Mouse (Mus musculus) G1E (cell line): Measurements from ENCODE around the gene Vmn1r41. TPM values are rescaled to one million over a fixed set of nuclear protein-coding genes. Genes with fewer than 3 reads are reported as not detected.

Experiments
- ATAC-seq: 2 replicates; pipeline ENCODE4 v1.8.0; 2016; ENCODE audit warnings: mild to moderate bottlenecking; ENCODE audit not compliant: insufficient number of reproducible peaks, poor library complexity, low FRiP score, severe bottlenecking; ENCODE audit errors: extremely low read depth
- DNase-seq: peaks from one replicate; pipeline ENCODE4 v3.0.0; 2012; ENCODE audit warnings: low spot score
- H3K27me3 ChIP-seq: 2 replicates; pipeline ENCODE4 v1.6.1; 2012; ENCODE audit warnings: mild to moderate bottlenecking, low read length, inconsistent platforms; ENCODE audit not compliant: insufficient read depth
- H3K36me3 ChIP-seq: replicated peaks from 2 replicates; pipeline ENCODE3; 2012; ENCODE audit warnings: mild to moderate bottlenecking, inconsistent platforms
- H3K4me1 ChIP-seq: 2 replicates; pipeline ENCODE4 v1.6.1; 2012; ENCODE audit warnings: low read depth, low read length, inconsistent platforms, mixed read lengths; ENCODE audit not compliant: insufficient read depth
- H3K4me3 ChIP-seq: 2 replicates; pipeline ENCODE4 v1.5.1; 2012; ENCODE audit warnings: low read depth, mild to moderate bottlenecking, inconsistent platforms, low read length, moderate library complexity, mixed read lengths
- H3K9me3 ChIP-seq: replicated peaks from 2 replicates; pipeline ENCODE4 v1.6.1; 2012; ENCODE audit warnings: inconsistent platforms
- CTCF ChIP-seq: IDR thresholded peaks from 2 replicates; pipeline ENCODE4 v1.5.1; 2012; ENCODE audit warnings: low read depth, low read length, inconsistent platforms, mixed read lengths
- GATA1 ChIP-seq: IDR thresholded peaks from 2 replicates; pipeline ENCODE4 v1.6.1; 2012; ENCODE audit warnings: borderline replicate concordance, low read length, inconsistent platforms, mixed read lengths
- GATA2 ChIP-seq: IDR thresholded peaks from 2 replicates; pipeline ENCODE4 v1.6.1; 2012; ENCODE audit warnings: low read depth, low read length, inconsistent platforms, borderline replicate concordance
- POLR2AphosphoS5 ChIP-seq: IDR thresholded peaks from 2 replicates; pipeline ENCODE4 v1.6.1; 2012; ENCODE audit warnings: low read depth, low read length, inconsistent platforms; ENCODE audit not compliant: insufficient replicate concordance
- TAL1 ChIP-seq: conservative IDR thresholded peaks from 2 replicates; pipeline ENCODE4 v1.6.1; 2012; ENCODE audit warnings: low read depth, low read length, inconsistent platforms, mixed read lengths
- polyA plus RNA-seq: library from polyadenylated mRNA; stranded (reverse); fragments of >175 nt; gene quantifications from 2 replicates; pipeline ENCODE4 v1.2.3, GENCODE M21; 2012
- total RNA-seq, 2 experiments: library from RNA; stranded (forward) in 1 of 2; stranded (reverse) in 1 of 2; fragments of 200-1000 nt in 1 of 2; fragments of >200 nt in 1 of 2; fragmentation: Nextera tagmentation in 1 of 2; gene quantifications; 2 replicates each; pipeline ENCODE4 v1.2.3; 2014 to 2017

The Vmn1r41 gene
- total RNA-seq (2014; fragmentation: Nextera tagmentation) (not detected in 2 replicates), total RNA-seq (2017) (0.16 and 0.58 TPM in 2 replicates), polyA plus RNA-seq (not detected in 2 replicates)

GRCm38 (mm10) chr6:89740466-89740865, at the start of gene Vmn1r41:
Gene Vmn1r41 (plus strand): TSS chr6:89740766.
- H3K27me3 ChIP-seq, result 0 out of 2 replicates have a peak, but pooled peaks cover 2% of the 10 kb centered on the region
- DNase-seq (no peak), ATAC-seq (no peak)
- TF ChIP-seq GATA2 (no peak), GATA1 (no peak), POLR2AphosphoS5 (no peak), CTCF (no peak), TAL1 (no peak)
- H3K9me3 ChIP-seq, result no peaks in the 10 kb centered on the region
- no peaks in the 10 kb centered on the region for H3K36me3 ChIP-seq
- no peaks in the 10 kb centered on the region for H3K4me1 ChIP-seq
- H3K4me3 ChIP-seq, result no peak within 1 kb of the TSS

GRCm38 (mm10) chr6:89706624-89707023, 33.9 kb upstream of the Vmn1r41 start:
- DNase-seq (no peak), ATAC-seq (no peak)
- Histone ChIP-seq H3K36me3 (no peaks in the 10 kb centered on the region), H3K27me3 (no peaks in the 10 kb centered on the region), H3K4me1 (no peaks in the 10 kb centered on the region), H3K4me3 (no peak overlapping the region), H3K9me3 (no peaks in the 10 kb centered on the region)
- TF ChIP-seq GATA1, result no peak
- TF ChIP-seq GATA2, result no peak
- TF ChIP-seq POLR2AphosphoS5, result no peak
- TF ChIP-seq TAL1, result no peak
- TF ChIP-seq CTCF, result no peak

- H3K36me3 ChIP-seq, result no peaks in the 10 kb centered on the region
- no peak within 1 kb of the TSS for H3K4me3 ChIP-seq
- TF ChIP-seq GATA2 (no peak), GATA1 (no peak), POLR2AphosphoS5 (no peak), CTCF (no peak), TAL1 (no peak)
- no peaks in the 10 kb centered on the region for H3K9me3 ChIP-seq
- no peak for ATAC-seq
- DNase-seq, result no peak
- no peaks in the 10 kb centered on the region for H3K4me1 ChIP-seq
- H3K27me3 ChIP-seq, result no peaks in the 10 kb centered on the region
These were observed 33.3 kb upstream of the Vmn1r41 start, which contains the start of gene Vmn1r40 for GRCm38 (mm10) chr6:89707240-89707639. Gene Vmn1r40 (plus strand): TSS chr6:89707540.

GRCm38 (mm10) chr6:89718051-89718450, 22.5 kb upstream of the Vmn1r41 start:
- TF ChIP-seq TAL1 (no peak), GATA2 (no peak), POLR2AphosphoS5 (no peak), GATA1 (no peak), CTCF (no peak)
- H3K4me3 ChIP-seq, result no peak overlapping the region

GRCm38 (mm10) chr6:89742811-89743210, 2.2 kb downstream of the Vmn1r41 start:
- Histone ChIP-seq H3K9me3 (no peaks in the 10 kb centered on the region), H3K36me3 (no peaks in the 10 kb centered on the region), H3K4me3 (no peak overlapping the region), H3K27me3 (0 out of 2 replicates have a peak, but pooled peaks cover 2% of the 10 kb centered on the region), H3K4me1 (no peaks in the 10 kb centered on the region)
- DNase-seq, result no peak
- no peak for TF ChIP-seq TAL1
- TF ChIP-seq POLR2AphosphoS5, result no peak
- TF ChIP-seq GATA2, result no peak
- no peak for TF ChIP-seq GATA1
- no peak for TF ChIP-seq CTCF
- ATAC-seq, result no peak

More at GRCm38 (mm10) chr6:89718051-89718450, 22.5 kb upstream of the Vmn1r41 start:
- Histone ChIP-seq H3K36me3 (no peaks in the 10 kb centered on the region), H3K4me1 (no peaks in the 10 kb centered on the region), H3K9me3 (no peaks in the 10 kb centered on the region), H3K27me3 (no peaks in the 10 kb centered on the region)
- DNase-seq (no peak), ATAC-seq (no peak)

GRCm38 (mm10) chr6:89790231-89790630, 49.7 kb downstream of the Vmn1r41 start:
- Histone ChIP-seq H3K36me3 (no peaks in the 10 kb centered on the region), H3K4me3 (no peak overlapping the region), H3K27me3 (no peaks in the 10 kb centered on the region), H3K4me1 (no peaks in the 10 kb centered on the region), H3K9me3 (no peaks in the 10 kb centered on the region)
- DNase-seq (no peak), ATAC-seq (no peak)
- TF ChIP-seq GATA1 (no peak), GATA2 (no peak)

Other genes starting within 250 kb of the Vmn1r41 start
- gene Chchd6, start 145.1 kb upstream of the Vmn1r41 start, total RNA-seq (2014; fragmentation: Nextera tagmentation), result 7.1 and 9.0 TPM in 2 replicates
- gene Chchd6, start 145.1 kb upstream of the Vmn1r41 start, total RNA-seq (2017), result 4.7 and 5.3 TPM in 2 replicates
- 13.3 and 15.8 TPM in 2 replicates for gene Chchd6, start 145.1 kb upstream of the Vmn1r41 start, polyA plus RNA-seq
- gene Txnrd3, start 96.8 kb upstream of the Vmn1r41 start, total RNA-seq (2014; fragmentation: Nextera tagmentation), result 2.3 and 3.9 TPM in 2 replicates
- gene Txnrd3, start 96.8 kb upstream of the Vmn1r41 start, total RNA-seq (2017), result 6.8 and 7.2 TPM in 2 replicates
- gene Txnrd3, start 96.8 kb upstream of the Vmn1r41 start, polyA plus RNA-seq, result 4.1 and 5.7 TPM in 2 replicates
- not detected in 2 replicates for gene Vmn1r40, start 33.2 kb upstream of the Vmn1r41 start, total RNA-seq (2014; fragmentation: Nextera tagmentation)
- gene Vmn1r40, start 33.2 kb upstream of the Vmn1r41 start, total RNA-seq (2017), result 0.06 and 0.16 TPM in 2 replicates
- gene Vmn1r40, start 33.2 kb upstream of the Vmn1r41 start, polyA plus RNA-seq, result not detected in 2 replicates
- not detected in 2 replicates for gene Vmn1r42, start 135.6 kb downstream of the Vmn1r41 start, total RNA-seq (2014; fragmentation: Nextera tagmentation)
- gene Vmn1r42, start 135.6 kb downstream of the Vmn1r41 start, total RNA-seq (2017), result 0.11 and 0.12 TPM in 2 replicates
- gene Vmn1r42, start 135.6 kb downstream of the Vmn1r41 start, polyA plus RNA-seq, result not detected in 2 replicates
- gene Vmn1r43, start 135.6 kb downstream of the Vmn1r41 start, total RNA-seq (2014; fragmentation: Nextera tagmentation), result not detected in 2 replicates
- gene Vmn1r43, start 135.6 kb downstream of the Vmn1r41 start, total RNA-seq (2017), result 0.05 and 0.17 TPM in 2 replicates
- not detected in 2 replicates for gene Vmn1r43, start 135.6 kb downstream of the Vmn1r41 start, polyA plus RNA-seq
- gene Vmn1r44, start 142.9 kb downstream of the Vmn1r41 start, total RNA-seq (2014; fragmentation: Nextera tagmentation), result not detected in 2 replicates
- gene Vmn1r44, start 142.9 kb downstream of the Vmn1r41 start, total RNA-seq (2017), result 0.27 and 0.29 TPM in 2 replicates
- not detected in 2 replicates for gene Vmn1r44, start 142.9 kb downstream of the Vmn1r41 start, polyA plus RNA-seq
- not detected in 2 replicates for gene Vmn1r45, start 199.8 kb downstream of the Vmn1r41 start, total RNA-seq (2014; fragmentation: Nextera tagmentation)
- gene Vmn1r45, start 199.8 kb downstream of the Vmn1r41 start, total RNA-seq (2017), result 0.06 and 0.11 TPM in 2 replicates
- not detected in 2 replicates for gene Vmn1r45, start 199.8 kb downstream of the Vmn1r41 start, polyA plus RNA-seq
- gene Vmn1r46, start 228.5 kb downstream of the Vmn1r41 start, total RNA-seq (2014; fragmentation: Nextera tagmentation), result not detected in 2 replicates
- 0.11 and 0.12 TPM in 2 replicates for gene Vmn1r46, start 228.5 kb downstream of the Vmn1r41 start, total RNA-seq (2017)
- gene Vmn1r46, start 228.5 kb downstream of the Vmn1r41 start, polyA plus RNA-seq, result not detected in 2 replicates